Mouse (Mus musculus) lung, postnatal 0 days (tissue): ENCODE results near the gene Gm36079.
"Not testable (repeated sequence)": the region's sequence is repeated elsewhere in the genome, so short reads cannot be mapped to it uniquely, and the experiment has no call there.

Source experiments
- CTCF ChIP-seq: IDR thresholded peaks from 2 replicates; pipeline ENCODE4 v1.5.1; 2016; ENCODE audit warnings: antibody characterized with exemption, mild to moderate bottlenecking
- EP300 ChIP-seq: IDR thresholded peaks from 2 replicates; pipeline ENCODE4 v1.6.1; 2016; ENCODE audit warnings: antibody characterized with exemption, mild to moderate bottlenecking, control low read depth

DNA sequence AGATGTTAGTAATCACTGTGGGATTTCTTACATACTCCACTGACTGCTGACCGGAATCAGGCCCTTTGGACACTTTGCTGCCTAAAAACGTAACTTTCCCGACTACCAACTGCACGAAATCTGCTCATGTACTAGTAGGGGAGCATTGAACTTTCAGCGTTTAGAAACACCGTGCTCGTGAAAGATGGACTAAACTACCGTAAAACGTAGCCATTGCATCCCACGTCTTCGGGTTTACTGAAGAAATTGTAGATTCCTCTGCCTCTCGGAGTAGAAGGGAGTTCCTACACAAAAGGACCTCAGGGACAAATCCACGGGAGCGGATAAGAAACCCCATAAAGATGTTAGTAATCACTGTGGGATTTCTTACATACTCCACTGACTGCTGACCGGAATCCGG is 4.9 kb upstream of the Gm36079 start:
- not testable (repeated sequence) for TF ChIP-seq CTCF, EP300
